Mouse (Mus musculus): ENCODE measurements at regions not wholly inside any gene's neighbourhood (a gene's known extent, or its start where the extent isn't known, plus 50 kb on each side); places are given as distances from the start of the nearest gene placed in this dataset.

GRCm38 (mm10) chr8:126790214-126790613 lies 155.4 kb downstream of the Tomm20 start:
- DNase-seq: no peak
- no peak for TF ChIP-seq CTCF (IDR thresholded peaks at IDR 0.05)
- Histone ChIP-seq H3K4me3 (no peak overlapping the region), H3K27ac (peak overlapping the region; percentile 28)
- intact Hi-C loops (cut with DNase I): no loop called here

- Histone ChIP-seq H3K4me3 (no peak overlapping the region), H3K27ac (peak overlapping the region; percentile 63)
- intact Hi-C loops (cut with DNase I): no loop called here
- no peak for TF ChIP-seq CTCF (IDR thresholded peaks at IDR 0.05)
- peak; percentile 46 for DNase-seq
These were observed 156.6 kb downstream of the Tomm20 start for GRCm38 (mm10) chr8:126789076-126789475.

DNA sequence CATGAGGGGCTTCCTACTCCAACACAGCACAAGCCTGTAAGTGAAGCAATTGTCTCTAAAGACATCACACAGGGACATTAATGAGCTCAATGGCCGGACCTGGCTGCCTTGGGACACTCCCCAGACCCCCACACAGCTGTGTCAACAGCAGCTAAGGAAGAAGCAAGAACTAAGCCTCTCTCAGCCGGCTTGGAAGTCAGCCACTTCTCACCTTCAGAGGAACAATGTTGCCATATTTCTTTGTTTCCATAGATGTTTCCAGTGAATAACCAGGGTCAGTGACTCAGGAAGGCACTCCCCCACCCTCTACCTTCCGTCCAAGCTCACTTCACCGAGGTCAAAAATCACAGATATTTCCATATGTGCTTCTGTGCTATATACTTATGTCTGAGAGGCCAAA lies 157.0 kb downstream of the Tomm20 start:
- intact Hi-C loops (cut with DNase I): no loop called here
- DNase-seq: no peak
- no peak overlapping the region for H3K4me3 ChIP-seq
- peak overlapping the region; percentile 63 for H3K27ac ChIP-seq
- no peak for TF ChIP-seq CTCF (IDR thresholded peaks at IDR 0.05)

- no peak for TF ChIP-seq CTCF (IDR thresholded peaks at IDR 0.05)
- intact Hi-C loops (cut with DNase I): no loop called here
- H3K4me3 ChIP-seq: no peak overlapping the region
- H3K27ac ChIP-seq: 0 out of 2 replicates have a peak overlapping the region, but pooled peaks have one; percentile 20
- no peak for DNase-seq
These were observed 158.2 kb downstream of the Tomm20 start for GRCm38 (mm10) chr8:126787398-126787797.

DNA sequence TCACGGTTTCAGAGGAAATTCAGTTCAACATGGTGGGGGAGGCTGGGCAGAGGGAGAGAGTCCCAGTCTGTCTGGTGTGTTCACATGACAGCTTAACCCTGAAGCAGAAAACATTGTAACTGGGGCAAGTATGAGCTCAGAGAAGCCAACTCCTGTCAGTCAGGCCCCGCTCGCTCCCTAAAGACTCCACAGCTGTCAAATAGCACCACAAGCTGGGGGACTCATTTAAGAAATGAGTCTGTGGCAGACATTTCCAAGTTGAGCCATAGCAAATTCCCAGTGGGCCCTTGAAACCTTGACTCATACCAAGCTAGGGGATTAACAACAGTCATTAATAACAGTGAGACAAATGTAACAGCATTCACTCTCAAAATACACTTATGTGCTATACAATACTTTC lies 160.4 kb downstream of the Tomm20 start:
- Histone ChIP-seq H3K4me3 (no peak overlapping the region), H3K27ac (peak overlapping the region; percentile 64)
- no peak for DNase-seq
- TF ChIP-seq CTCF (IDR thresholded peaks at IDR 0.05): no peak
- intact Hi-C loops (cut with DNase I): no loop called here

DNA sequence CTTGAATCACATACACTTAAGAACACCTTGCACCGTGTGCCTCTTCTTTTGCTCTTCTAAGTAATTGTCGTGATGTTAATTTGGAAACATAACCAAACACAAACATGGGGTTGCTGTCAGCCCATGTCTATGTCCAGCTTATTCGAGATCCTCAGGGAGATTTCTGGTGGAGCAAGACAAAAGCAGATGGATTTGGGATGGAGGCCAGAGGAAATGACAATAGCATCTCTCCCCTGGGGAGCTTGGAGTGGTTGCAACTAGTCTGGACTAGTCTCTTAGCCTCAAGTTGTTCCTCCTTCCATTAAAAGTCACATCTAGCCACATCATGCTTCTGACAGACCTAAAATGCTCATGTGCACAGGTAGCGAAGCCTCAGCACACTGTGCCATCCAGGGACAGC lies 161.0 kb downstream of the Tomm20 start:
- no peak overlapping the region for H3K4me3 ChIP-seq
- intact Hi-C loops (cut with DNase I): no loop called here
- TF ChIP-seq CTCF (IDR thresholded peaks at IDR 0.05): no peak
- no peak for DNase-seq
- H3K27ac ChIP-seq: peak overlapping the region; percentile 64

DNA sequence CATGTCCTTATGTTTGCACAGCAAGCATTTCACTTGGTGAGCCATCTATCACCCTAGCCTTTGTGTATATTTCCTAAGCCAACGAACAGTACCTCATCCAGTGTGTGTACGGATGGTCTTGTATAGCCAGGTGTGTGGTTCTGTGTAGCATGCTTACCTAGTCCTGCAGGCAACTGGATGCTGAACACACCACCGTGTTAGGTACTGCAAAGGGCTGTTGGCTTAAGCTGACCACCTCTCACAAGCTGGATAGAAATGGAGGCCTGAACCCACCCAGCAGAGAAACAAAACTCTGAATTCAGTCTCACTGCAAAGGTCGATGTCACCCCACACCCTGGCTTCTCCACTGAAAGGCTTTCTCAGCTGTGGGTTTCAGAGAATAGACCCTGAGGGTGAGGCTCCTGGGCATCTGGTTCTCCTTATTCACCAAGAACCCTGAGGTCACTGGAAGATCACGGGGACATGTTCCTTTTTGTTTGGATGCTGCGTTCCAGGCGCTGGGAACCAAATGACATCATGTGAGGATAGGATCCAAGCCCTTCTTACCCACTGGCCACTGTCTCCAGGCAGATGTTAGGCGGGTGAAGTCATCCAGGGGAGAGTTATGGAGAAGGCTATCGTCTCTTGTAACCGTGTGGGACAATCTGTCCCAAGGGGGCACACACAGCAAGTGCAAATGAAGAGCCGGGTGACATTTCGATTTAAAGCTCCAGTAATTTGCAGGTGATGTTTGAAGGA lies 161.8 kb downstream of the Tomm20 start:
- DNase-seq: peak; percentile 68
- intact Hi-C loops (cut with DNase I): no loop called here
- Histone ChIP-seq H3K27ac (peak overlapping the region; percentile 64), H3K4me3 (no peak overlapping the region)
- TF ChIP-seq CTCF (IDR thresholded peaks at IDR 0.05): no peak

DNA sequence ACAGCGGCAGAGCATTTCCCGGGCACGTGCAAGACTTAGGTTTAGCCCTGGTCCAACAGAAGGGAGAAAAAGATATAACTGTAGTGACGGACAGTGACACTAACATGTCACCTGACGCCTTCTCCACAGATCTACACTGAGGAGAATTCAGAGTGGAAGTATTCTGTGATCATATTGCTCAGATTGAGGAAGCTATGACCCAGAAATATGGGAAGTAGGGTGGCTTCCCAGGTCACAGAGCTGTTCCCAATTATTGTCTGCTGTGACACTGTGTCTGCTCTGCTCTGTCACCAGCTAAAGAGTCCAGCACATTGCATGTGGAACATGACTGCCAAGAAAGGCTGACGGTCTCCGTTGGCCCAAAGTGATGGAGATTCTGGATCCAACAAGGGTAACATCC lies 167.0 kb downstream of the Tomm20 start:
- peak overlapping the region; percentile 40 for H3K27ac ChIP-seq
- no peak for TF ChIP-seq CTCF (IDR thresholded peaks at IDR 0.05)
- intact Hi-C loops (cut with DNase I): no loop called here
- no peak overlapping the region for H3K4me3 ChIP-seq
- DNase-seq: no peak

DNA sequence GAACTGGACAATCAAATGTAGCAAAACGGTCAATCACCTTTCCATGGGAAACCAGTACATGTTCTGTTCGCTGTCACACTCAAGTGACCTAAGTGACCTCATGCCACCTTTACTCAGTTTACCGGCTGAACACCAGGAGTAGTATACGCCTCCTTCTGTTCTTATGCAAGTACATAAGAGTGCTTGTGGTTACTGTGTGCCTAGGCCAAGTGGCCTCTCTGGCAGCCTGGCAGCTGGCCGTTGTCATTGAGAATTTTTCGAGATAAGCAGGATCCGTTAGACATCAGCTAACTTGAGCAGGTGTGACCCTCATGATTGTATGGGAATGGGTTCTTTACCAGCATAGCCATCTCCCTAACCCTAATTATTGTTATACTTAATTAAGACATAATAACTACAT lies 167.5 kb downstream of the Tomm20 start:
- Histone ChIP-seq H3K27ac (peak overlapping the region; percentile 40; the same call in 1 of the 2 replicates), H3K4me3 (no peak overlapping the region)
- intact Hi-C loops (cut with DNase I): no loop called here
- DNase-seq: no peak
- no peak for TF ChIP-seq CTCF (IDR thresholded peaks at IDR 0.05)

GRCm38 (mm10) chr8:126776605-126777469 lies 168.8 kb downstream of the Tomm20 start:
- TF ChIP-seq CTCF (IDR thresholded peaks at IDR 0.05): peak; percentile 31; the same call in 1 of the 2 replicates
- Histone ChIP-seq H3K27ac (no peak overlapping the region), H3K4me3 (no peak overlapping the region)
- intact Hi-C loops (cut with DNase I): no loop called here
- no peak for DNase-seq

GRCm38 (mm10) chr8:126775334-126775733 lies 170.3 kb downstream of the Tomm20 start:
- Histone ChIP-seq H3K4me3 (no peak overlapping the region), H3K27ac (peak overlapping the region; percentile 72)
- no peak for TF ChIP-seq CTCF (IDR thresholded peaks at IDR 0.05)
- DNase-seq: no peak
- intact Hi-C loops (cut with DNase I): no loop called here

DNA sequence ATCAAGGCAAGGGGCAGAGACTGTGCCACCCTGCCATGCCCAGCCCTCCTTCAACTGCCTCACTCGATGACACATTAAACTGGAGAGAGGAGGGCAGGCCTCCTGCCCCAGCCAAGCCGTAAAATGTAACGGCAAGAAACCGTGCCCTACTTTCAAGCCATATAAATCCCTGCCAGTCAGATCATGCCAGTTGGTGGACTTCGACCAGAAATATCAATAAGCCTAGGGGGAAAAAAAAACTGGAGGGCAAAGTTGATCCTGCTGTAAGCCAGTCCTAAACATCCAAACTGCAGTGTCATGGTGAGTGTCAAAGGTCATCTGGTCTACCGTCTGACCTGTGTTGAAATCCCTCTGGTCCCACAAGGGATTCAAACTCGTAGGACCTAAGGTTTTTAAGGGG lies 170.8 kb downstream of the Tomm20 start:
- intact Hi-C loops (cut with DNase I): no loop called here

GRCm38 (mm10) chr8:126772748-126773147 lies 172.9 kb downstream of the Tomm20 start:
- intact Hi-C loops (cut with DNase I): no loop called here
- Histone ChIP-seq H3K4me3 (no peak overlapping the region), H3K27ac (no peak overlapping the region)
- TF ChIP-seq CTCF (IDR thresholded peaks at IDR 0.05): no peak
- DNase-seq: no peak

More for the DNA sequence above, 170.8 kb downstream of the Tomm20 start:
- no peak for TF ChIP-seq CTCF (IDR thresholded peaks at IDR 0.05)
- Histone ChIP-seq H3K27ac (peak overlapping the region; percentile 72), H3K4me3 (no peak overlapping the region)
- DNase-seq: peak; percentile 54

All from gastrocnemius, adult 2 months (tissue).